Mouse (Mus musculus): ENCODE measurements around the gene Osbpl5. TPM values are rescaled to one million over a fixed set of nuclear protein-coding genes. Genes with fewer than 3 reads are reported as not detected.

Osbpl5 gene
- polyA plus RNA-seq, 1 experiment from 2014 or later: 4.8 TPM

DNA sequence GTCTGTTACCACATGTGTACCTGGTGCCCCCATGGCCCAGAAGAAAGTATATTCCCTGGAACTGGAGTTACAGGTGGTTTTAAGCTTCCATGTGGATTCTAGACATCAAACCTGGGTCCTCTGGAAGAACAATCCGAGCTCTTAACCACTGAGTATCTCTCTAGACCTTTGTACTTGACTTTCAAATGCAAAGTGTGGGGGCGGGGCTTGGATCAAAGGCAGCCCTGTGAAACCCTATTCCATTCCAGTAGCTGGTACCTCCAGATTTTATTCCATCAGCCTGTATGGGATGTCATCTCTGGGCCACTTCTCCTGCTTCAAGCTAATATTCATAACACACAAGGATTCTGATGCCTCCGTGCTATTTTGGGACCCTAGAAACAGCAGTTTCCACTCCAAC lies 19.4 kb upstream of the Osbpl5 start:
- no peaks in the 10 kb centered on the region for H3K9me3 ChIP-seq (replicated peaks)
- H3K27me3 ChIP-seq (replicated peaks): 0 out of 2 replicates have a peak, but pooled peaks cover 4% of the 10 kb centered on the region
- 24% methylated on average over 3 of the region's 3 CpGs for WGBS (ENCODE audit: insufficient replicate concordance)
- H3K27ac ChIP-seq: no peak overlapping the region
- no peaks in the 10 kb centered on the region for H3K36me3 ChIP-seq
- H3K4me2 ChIP-seq: no peak overlapping the region
- no peak overlapping the region for H3K9ac ChIP-seq
- no peaks in the 10 kb centered on the region for H3K4me1 ChIP-seq
- ATAC-seq: no peak
- no peak overlapping the region for H3K4me3 ChIP-seq

DNA sequence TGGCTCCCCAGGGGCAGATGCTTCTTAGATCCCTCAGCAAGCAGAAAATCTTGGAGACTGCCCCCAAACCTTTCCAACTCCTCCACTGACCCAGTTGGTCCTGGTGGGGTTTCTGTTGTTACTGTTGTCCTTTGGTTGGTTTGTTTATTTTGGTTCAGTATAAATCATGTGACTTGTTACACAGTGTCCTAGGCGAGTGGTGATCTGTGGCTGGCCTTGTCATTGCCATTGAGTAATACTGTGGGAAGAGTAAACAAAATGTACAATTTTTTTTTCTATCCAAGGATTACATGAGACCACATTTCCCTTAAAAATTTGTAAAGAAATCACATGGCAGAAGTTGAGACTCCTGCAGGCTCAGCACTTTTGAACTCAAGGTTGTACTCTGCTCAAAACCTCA lies 12.7 kb upstream of the Osbpl5 start:
- no peaks in the 10 kb centered on the region for H3K36me3 ChIP-seq
- no peaks in the 10 kb centered on the region for H3K4me1 ChIP-seq
- no peak overlapping the region for H3K9ac ChIP-seq
- H3K9me3 ChIP-seq (replicated peaks): no peaks in the 10 kb centered on the region
- H3K4me3 ChIP-seq: no peak overlapping the region
- H3K27ac ChIP-seq: no peak overlapping the region
- peaks cover 28% of the 10 kb centered on the region for H3K27me3 ChIP-seq (replicated peaks)
- WGBS (ENCODE audit: insufficient replicate concordance): 20% methylated on average over 1 of the region's 1 CpGs
- ATAC-seq: no peak
- H3K4me2 ChIP-seq: no peak overlapping the region

DNA sequence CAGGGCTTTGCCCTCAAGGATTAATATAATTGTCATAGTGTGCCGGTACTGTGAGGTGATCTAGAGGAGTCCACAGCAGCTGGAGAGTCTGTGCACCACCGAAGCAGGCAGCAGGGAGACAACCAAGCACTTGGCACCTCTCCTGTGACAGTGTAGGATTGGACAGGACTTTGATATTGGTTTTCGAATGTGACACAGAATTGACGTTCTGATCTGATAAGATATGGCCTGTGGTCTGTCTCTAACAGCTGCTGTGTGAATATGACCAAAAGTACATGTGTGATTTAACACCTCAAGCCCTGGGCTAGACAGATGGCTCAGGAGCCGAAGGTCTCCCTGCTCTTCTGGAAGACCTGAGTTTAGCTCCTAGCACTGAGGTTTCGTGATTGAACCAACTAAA lies 11.5 kb upstream of the Osbpl5 start:
- no peaks in the 10 kb centered on the region for H3K4me1 ChIP-seq
- WGBS (ENCODE audit: insufficient replicate concordance): 46% methylated on average over 6 of the region's 6 CpGs
- no peaks in the 10 kb centered on the region for H3K9me3 ChIP-seq (replicated peaks)
- H3K27ac ChIP-seq: no peak overlapping the region
- H3K4me2 ChIP-seq: no peak overlapping the region
- no peak overlapping the region for H3K4me3 ChIP-seq
- H3K27me3 ChIP-seq (replicated peaks): peaks cover 39% of the 10 kb centered on the region
- no peak overlapping the region for H3K9ac ChIP-seq
- ATAC-seq: no peak
- H3K36me3 ChIP-seq: no peaks in the 10 kb centered on the region

DNA sequence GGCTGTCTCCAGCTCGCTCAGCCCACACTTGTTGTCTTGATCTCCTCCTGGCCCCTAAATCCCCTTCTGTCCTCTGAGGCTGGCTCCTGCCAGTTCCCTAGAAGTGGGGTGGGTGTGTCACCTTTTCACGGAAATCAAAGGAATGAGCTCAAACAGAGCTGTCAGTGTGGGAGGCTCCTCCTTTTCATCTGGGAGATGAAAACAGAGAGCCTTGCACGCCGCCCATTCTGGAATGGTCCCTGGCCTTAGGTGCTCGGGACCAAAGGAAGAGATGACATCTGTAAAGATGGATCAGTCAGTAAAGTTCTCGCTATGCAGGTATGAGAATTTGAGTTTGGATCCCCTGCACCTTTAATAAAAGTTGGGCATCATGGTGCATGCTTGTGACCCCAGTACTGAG lies 10.1 kb upstream of the Osbpl5 start, which contains the start of gene Mrgprg:
TSS of gene Mrgprg (minus strand) at position 101 of the 400 bp plus-strand sequence.
- Histone ChIP-seq H3K4me1 (no peaks in the 10 kb centered on the region), H3K9ac (no peak within 1 kb of the TSS), H3K4me2 (no peak within 1 kb of the TSS), H3K36me3 (no peaks in the 10 kb centered on the region), H3K27ac (no peak within 1 kb of the TSS), H3K4me3 (no peak within 1 kb of the TSS), H3K27me3 (replicated peaks) (peaks cover 47% of the 10 kb centered on the region), H3K9me3 (replicated peaks) (no peaks in the 10 kb centered on the region)
- WGBS (ENCODE audit: insufficient replicate concordance): 48% methylated on average over 6 of the region's 6 CpGs
- no peak for ATAC-seq

DNA sequence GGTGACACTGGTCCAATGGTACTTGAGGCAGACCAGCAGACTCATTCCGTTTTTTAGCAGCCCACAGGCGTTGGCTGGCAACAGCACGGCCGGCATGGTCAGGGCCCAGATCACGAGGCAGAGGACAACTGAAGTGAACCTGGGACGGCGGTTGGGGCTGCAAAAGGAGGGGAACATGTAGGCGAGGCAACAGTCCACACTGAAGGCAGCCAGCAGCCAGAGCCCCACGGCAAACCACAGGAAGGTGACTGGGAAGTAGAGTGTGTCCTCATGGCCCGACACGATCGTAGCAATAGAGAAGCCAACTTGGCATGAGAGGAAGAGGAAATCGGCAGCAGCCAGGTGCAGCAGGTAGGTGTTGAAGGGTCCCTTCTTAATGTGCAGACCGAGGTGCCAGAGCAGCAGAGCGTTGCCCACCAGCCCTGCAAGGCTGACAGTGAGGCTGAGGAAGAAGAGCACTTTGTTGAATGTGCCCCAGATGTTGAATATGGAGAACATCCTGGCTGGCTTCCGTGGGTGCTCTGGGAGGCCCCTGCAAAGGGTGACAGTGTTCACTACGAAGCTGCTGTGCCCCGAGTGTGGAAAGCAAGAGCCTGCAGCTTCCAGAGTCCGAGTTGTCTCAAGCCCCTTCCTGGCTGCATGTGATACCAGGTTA lies 8.2 kb upstream of the Osbpl5 start:
- H3K9me3 ChIP-seq (replicated peaks): no peaks in the 10 kb centered on the region
- H3K4me1 ChIP-seq: no peaks in the 10 kb centered on the region
- H3K27me3 ChIP-seq (replicated peaks): peaks cover 47% of the 10 kb centered on the region
- no peaks in the 10 kb centered on the region for H3K36me3 ChIP-seq
- WGBS (ENCODE audit: insufficient replicate concordance): 45% methylated on average over 19 of the region's 19 CpGs
- no peak overlapping the region for H3K4me2 ChIP-seq
- no peak for ATAC-seq
- H3K9ac ChIP-seq: no peak overlapping the region
- H3K27ac ChIP-seq: no peak overlapping the region
- H3K4me3 ChIP-seq: no peak overlapping the region

DNA sequence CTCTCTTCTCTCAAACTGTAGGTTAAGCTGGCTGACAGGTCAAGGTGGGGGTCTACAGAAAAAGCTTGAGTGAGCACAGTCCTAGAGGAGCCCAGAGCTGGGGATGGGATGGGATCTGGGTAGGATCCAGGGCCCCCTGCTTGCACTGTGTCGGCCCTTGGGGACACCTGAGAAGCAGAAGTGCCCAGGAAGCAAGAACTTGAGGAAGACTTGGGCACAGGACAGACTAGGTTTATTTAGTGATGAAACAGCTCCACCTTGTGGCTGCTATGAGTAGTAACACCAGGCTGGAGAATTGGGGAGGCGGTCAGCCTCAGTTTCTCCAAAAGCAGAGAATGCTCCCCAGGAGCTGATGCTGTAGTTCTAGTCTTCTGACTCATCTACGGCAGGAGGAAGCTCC lies 7.0 kb upstream of the Osbpl5 start:
- no peak for ATAC-seq
- no peaks in the 10 kb centered on the region for H3K36me3 ChIP-seq

DNA sequence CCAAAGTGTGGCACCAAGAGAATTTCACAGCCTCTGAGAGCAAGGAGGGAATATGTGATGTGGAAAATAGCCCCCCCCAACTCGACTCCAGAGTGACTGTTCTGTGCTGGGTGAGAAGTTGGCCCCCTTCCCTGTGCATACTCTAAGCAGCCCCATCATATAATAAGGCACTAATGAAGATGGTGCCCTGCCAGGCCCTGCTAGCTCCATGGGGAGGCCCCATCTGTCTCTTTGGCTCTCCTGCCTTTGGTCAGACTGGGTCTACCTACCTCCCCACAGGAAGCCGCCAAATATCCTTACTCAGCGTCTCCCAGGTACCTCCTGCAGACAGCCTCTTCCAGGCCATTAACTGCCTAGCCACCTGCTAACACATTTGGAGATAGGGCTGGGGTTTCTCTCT lies 2.2 kb upstream of the Osbpl5 start:
- Histone ChIP-seq H3K27me3 (replicated peaks) (peaks cover 63% of the 10 kb centered on the region), H3K9me3 (replicated peaks) (no peaks in the 10 kb centered on the region), H3K4me2 (no peak overlapping the region), H3K4me1 (peaks cover 23% of the 10 kb centered on the region), H3K9ac (no peak overlapping the region), H3K27ac (no peak overlapping the region), H3K4me3 (no peak overlapping the region), H3K36me3 (no peaks in the 10 kb centered on the region)
- no peak for ATAC-seq
- 47% methylated on average over 3 of the region's 3 CpGs for WGBS (ENCODE audit: insufficient replicate concordance)

More for the DNA sequence above, 7.0 kb upstream of the Osbpl5 start:
- no peak overlapping the region for H3K4me3 ChIP-seq
- WGBS (ENCODE audit: insufficient replicate concordance): 13% methylated on average over 3 of the region's 3 CpGs
- no peak overlapping the region for H3K9ac ChIP-seq
- H3K27ac ChIP-seq: no peak overlapping the region
- H3K27me3 ChIP-seq (replicated peaks): peaks cover 52% of the 10 kb centered on the region
- no peak overlapping the region for H3K4me2 ChIP-seq
- H3K4me1 ChIP-seq: no peaks in the 10 kb centered on the region
- no peaks in the 10 kb centered on the region for H3K9me3 ChIP-seq (replicated peaks)

DNA sequence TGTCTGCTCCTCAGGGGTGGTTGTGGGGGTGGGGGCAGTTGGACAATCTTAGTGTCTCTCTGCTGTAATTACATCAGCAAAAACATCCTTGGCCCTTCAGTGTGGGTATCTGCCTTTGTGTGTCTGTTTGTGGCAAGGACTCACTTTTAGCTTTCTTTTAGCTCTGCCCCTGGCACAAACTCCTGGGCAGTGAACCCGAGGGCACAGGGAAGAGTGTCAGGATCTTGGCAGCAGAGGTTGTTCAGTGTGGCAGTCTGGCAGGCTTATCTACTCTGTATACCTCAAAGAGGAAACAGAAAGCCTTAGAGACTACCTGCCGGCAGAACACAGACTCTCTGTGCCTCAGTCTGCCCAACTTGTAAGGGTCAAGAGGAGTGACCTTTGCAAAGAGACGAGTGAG lies 911 bp upstream of the Osbpl5 start:
- peak overlapping the region; percentile 58 for H3K4me2 ChIP-seq
- peaks cover 23% of the 10 kb centered on the region for H3K4me1 ChIP-seq
- H3K36me3 ChIP-seq: no peaks in the 10 kb centered on the region
- no peak overlapping the region for H3K27ac ChIP-seq
- H3K27me3 ChIP-seq (replicated peaks): peaks cover 63% of the 10 kb centered on the region
- 43% methylated on average over 3 of the region's 3 CpGs for WGBS (ENCODE audit: insufficient replicate concordance)
- H3K9me3 ChIP-seq (replicated peaks): no peaks in the 10 kb centered on the region
- ATAC-seq: no peak
- H3K9ac ChIP-seq: no peak overlapping the region
- H3K4me3 ChIP-seq: no peak overlapping the region

DNA sequence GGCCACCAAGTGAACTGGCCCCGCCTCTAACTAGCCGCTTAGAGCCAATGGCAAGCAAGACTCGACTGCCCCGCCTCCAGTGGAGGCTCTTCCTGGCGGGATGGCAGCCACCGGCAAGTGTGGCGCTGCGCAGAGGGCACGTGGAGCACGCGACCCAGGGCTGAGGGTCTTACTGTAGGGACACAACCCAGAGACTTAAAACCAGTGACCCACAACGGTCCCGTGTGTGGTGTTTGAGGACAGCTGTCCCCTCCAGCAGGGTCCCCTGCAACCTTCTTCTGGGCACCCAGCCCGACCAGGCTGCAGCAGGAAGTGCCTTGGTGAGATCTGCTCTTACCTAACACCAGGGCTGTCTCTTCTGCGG lies 224 bp upstream of the Osbpl5 start:
- Histone ChIP-seq H3K4me1 (peaks cover 23% of the 10 kb centered on the region), H3K27ac (no peak overlapping the region), H3K9me3 (replicated peaks) (no peaks in the 10 kb centered on the region), H3K4me3 (peak overlapping the region; percentile 32), H3K4me2 (peak overlapping the region; percentile 58), H3K27me3 (replicated peaks) (peaks cover 67% of the 10 kb centered on the region), H3K36me3 (no peaks in the 10 kb centered on the region), H3K9ac (no peak overlapping the region)
- ATAC-seq: peak; percentile 71
- WGBS (ENCODE audit: insufficient replicate concordance): 2% methylated on average over 15 of the region's 15 CpGs

DNA sequence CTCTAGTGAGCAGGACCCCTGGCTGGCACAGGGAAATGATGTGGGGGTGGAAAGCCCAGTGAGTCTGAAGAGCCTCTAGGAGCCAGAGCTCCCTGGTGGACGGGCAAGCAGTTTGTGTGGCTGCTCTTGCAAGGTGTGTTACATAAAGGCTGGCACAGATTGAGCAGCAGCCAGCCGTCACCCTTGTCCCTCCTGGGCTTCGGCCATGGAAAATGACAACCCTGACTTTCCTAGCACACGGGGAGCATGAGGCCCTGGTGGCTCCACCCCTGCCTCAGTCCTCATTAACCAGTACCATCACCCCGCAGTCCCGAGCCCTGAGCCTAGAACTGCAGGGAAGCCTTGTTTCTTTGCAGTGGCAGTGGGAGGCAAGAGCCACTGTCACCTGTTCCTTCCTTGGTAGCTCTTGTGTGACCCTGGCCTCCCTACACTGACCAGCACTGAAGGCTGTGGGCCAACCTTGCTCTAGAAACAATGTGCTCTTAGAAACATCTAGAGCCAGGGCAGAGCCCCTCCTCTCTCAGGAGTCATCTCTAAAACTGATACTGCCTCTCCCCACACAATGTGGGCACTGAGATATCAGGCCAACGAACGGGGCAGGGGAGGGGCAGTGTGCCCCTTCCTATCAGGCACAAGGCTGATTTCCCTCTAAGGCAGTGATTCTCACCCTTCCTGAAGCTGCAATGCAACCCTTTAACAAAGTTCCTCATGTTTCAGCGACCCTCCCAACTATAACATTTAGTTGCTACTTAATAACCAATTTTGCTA lies 1.2 kb downstream of the Osbpl5 start:
- Histone ChIP-seq H3K27me3 (replicated peaks) (peaks cover 67% of the 10 kb centered on the region), H3K27ac (no peak overlapping the region), H3K9me3 (replicated peaks) (no peaks in the 10 kb centered on the region), H3K36me3 (no peaks in the 10 kb centered on the region), H3K4me3 (no peak overlapping the region), H3K4me1 (peaks cover 23% of the 10 kb centered on the region), H3K9ac (no peak overlapping the region), H3K4me2 (no peak overlapping the region)
- ATAC-seq: 0 out of 2 replicates have a peak, but pooled peaks have one; percentile 37
- 44% methylated on average over 9 of the region's 9 CpGs for WGBS (ENCODE audit: insufficient replicate concordance)

DNA sequence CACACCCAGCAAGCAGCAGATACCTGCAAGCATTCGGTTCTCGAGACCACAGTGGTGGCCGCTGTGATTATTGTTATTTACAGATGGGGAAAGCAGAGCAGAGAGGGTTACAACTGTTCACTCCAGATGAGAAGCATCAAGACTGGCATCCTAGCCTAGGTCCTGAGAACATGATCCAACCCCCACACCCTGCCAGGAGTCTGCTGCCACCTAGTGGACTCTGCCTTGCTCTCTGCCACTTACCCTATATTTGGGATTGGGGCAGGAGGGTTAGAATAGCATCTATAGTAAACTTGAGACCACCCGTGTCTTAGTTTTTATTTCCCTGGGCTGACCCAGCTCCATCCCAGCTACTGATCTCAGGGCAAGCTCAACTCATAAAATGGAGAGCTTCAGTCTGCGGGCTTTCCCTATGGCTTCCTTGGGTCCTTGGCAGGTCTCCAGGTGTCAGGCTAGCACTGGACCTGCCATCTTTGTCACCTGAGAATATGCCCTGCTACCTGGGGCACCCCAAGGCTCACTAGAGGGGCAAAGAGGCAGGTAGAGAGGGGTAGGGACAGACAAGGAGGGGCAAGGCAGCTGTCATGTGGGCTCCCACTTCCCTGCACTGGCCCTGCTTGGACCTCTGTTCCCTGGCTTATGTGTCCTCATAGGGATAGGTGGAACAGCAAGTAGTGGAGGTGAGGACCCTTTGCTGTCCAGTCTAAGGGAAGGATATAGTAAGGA lies 2.6 kb downstream of the Osbpl5 start:
- WGBS (ENCODE audit: insufficient replicate concordance): 37% methylated on average over 5 of the region's 5 CpGs
- Histone ChIP-seq H3K9ac (no peak overlapping the region), H3K9me3 (replicated peaks) (no peaks in the 10 kb centered on the region), H3K27ac (no peak overlapping the region), H3K4me2 (no peak overlapping the region), H3K4me3 (no peak overlapping the region), H3K4me1 (peaks cover 23% of the 10 kb centered on the region), H3K36me3 (no peaks in the 10 kb centered on the region), H3K27me3 (replicated peaks) (peaks cover 74% of the 10 kb centered on the region)
- ATAC-seq: no peak

DNA sequence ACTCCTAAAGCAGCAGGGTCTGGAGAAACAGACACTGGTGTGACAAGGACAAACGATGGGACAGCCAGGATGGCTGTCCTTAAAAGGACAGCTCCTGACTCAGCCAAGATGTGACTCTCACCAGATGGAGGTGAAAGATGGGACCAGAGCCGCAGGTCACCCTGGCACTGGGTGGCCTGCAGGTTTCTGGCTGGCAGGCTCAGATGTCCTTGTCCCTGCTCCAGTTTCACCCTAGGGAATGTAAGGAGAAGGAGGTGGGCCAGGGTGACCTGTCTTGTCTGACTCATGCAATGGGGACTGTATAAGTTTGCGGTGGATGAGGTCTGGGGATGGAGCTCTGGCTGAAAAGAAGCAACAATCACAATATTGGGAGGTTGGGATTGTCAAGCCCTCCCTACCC lies 4.2 kb downstream of the Osbpl5 start:
- no peaks in the 10 kb centered on the region for H3K36me3 ChIP-seq
- H3K9ac ChIP-seq: no peak overlapping the region
- no peak overlapping the region for H3K4me3 ChIP-seq
- ATAC-seq: no peak
- no peak overlapping the region for H3K27ac ChIP-seq
- H3K27me3 ChIP-seq (replicated peaks): peaks cover 60% of the 10 kb centered on the region
- 58% methylated on average over 3 of the region's 3 CpGs for WGBS (ENCODE audit: insufficient replicate concordance)
- H3K9me3 ChIP-seq (replicated peaks): no peaks in the 10 kb centered on the region
- no peak overlapping the region for H3K4me2 ChIP-seq
- H3K4me1 ChIP-seq: peaks cover 25% of the 10 kb centered on the region

Measured in liver, embryonic 12.5 days (tissue).